Mouse (Mus musculus) MEL (cell line): ENCODE measurements around the gene Frs2.

Source experiments
- CTCF ChIP-seq, 3 experiments: IDR thresholded peaks in 2 of 3; conservative IDR thresholded peaks in 1 of 3; 2 replicates each; pipeline ENCODE4 v1.5.1; 2011 to 2012; ENCODE audit warnings: low read length in 3 of 3, low read depth in 2 of 3, mild to moderate bottlenecking in 2 of 3, improper control_type of control experiment in 1 of 3, inconsistent platforms in 1 of 3, mixed read lengths in 1 of 3, moderate library complexity in 1 of 3; ENCODE audit not compliant: control insufficient read depth in 1 of 3, insufficient read depth in 1 of 3, poor library complexity in 1 of 3, severe bottlenecking in 1 of 3
- EP300 ChIP-seq, 2 experiments: IDR thresholded peaks; 2 replicates each; pipeline ENCODE4 v1.6.1; 2011; ENCODE audit warnings: improper control_type of control experiment in 2 of 2, low read length in 2 of 2, low read depth in 1 of 2, mild to moderate bottlenecking in 1 of 2
- GABPA ChIP-seq: IDR thresholded peaks from 2 replicates; pipeline ENCODE4 v1.6.1; 2012; ENCODE audit warnings: low read depth, mild to moderate bottlenecking, inconsistent platforms, low read length, improper control_type of control experiment, moderate library complexity
- MYC ChIP-seq: IDR thresholded peaks from 2 replicates; pipeline ENCODE4 v1.6.1; 2011; ENCODE audit warnings: low read depth, mild to moderate bottlenecking, low read length, improper control_type of control experiment, moderate library complexity
- POLR2A ChIP-seq, 2 experiments: IDR thresholded peaks; 2 replicates each; pipeline ENCODE4 v1.6.1; 2011 to 2012; ENCODE audit warnings: low read length in 2 of 2, mild to moderate bottlenecking in 2 of 2, control low read depth in 1 of 2, improper control_type of control experiment in 1 of 2, low read depth in 1 of 2, moderate library complexity in 1 of 2; ENCODE audit not compliant: control insufficient read depth in 1 of 2, insufficient read depth in 1 of 2, poor library complexity in 1 of 2
- SMC3 ChIP-seq: IDR thresholded peaks from 2 replicates; pipeline ENCODE4 v1.6.1; 2011; ENCODE audit warnings: low read depth, low read length, improper control_type of control experiment
- USF1 ChIP-seq: IDR thresholded peaks from 2 replicates; pipeline ENCODE4 v1.6.1; 2014; ENCODE audit warnings: low read depth, mild to moderate bottlenecking, inconsistent platforms, low read length, improper control_type of control experiment, moderate library complexity

- TF ChIP-seq CTCF (IDR thresholded peaks at IDR 0.05 in 2 of 3, conservative IDR thresholded peaks at IDR 0.05 in 1 of 3; ENCODE audit: control insufficient read depth in 1 of 3, insufficient read depth in 1 of 3, low read depth in 2 of 3, low read length in 3 of 3, poor library complexity in 1 of 3, severe bottlenecking in 1 of 3) (no peak), EP300 (IDR thresholded peaks at IDR 0.05; ENCODE audit: low read depth in 1 of 2, low read length in 2 of 2) (no peak), USF1 (no peak), GABPA (no peak), POLR2A (IDR thresholded peaks at IDR 0.05; ENCODE audit: control insufficient read depth in 1 of 2, insufficient read depth in 1 of 2, low read depth in 1 of 2, low read length in 2 of 2, poor library complexity in 1 of 2) (no peak), MYC (no peak), SMC3 (no peak)
Measured at GRCm38 (mm10) chr10:117094504-117095329, 53.6 kb downstream of the Frs2 start.
